31 mouse cellular contexts compared by ENCODE assay signal in genomic region chr14:122455562-122455958, GRCm38 (mm10). TPM values are rescaled to one million over a fixed set of nuclear protein-coding genes. Genes with fewer than 3 reads are reported as not detected.
A peak's percentile ranks its signal among the peaks of the same experiment; 100 is the strongest.
DNase-seq lines count a peak whose midpoint lies in the region; ATAC-seq and TF ChIP-seq lines count a peak whose summit lies in the region.
"Had no signal": no experiment of that assay in that cellular context is flagged by ENCODE, and none has a peak within 500 bp of the region (broad histone marks: within the 10 kb centered on the region; RNA-seq: fewer than 3 reads in every experiment).

No protein-coding gene starts in this region.

- no peak overlapping the region for H3K4me2 ChIP-seq in midbrain, embryonic 16.5 days (ENCODE audit: low read length)
- H3K4me2 ChIP-seq in forebrain, embryonic 13.5 days = no peak overlapping the region
- H3K4me2 ChIP-seq in hindbrain, embryonic 11.5 days (replicated peaks; ENCODE audit: low read depth, low read length) = no peak overlapping the region
- H3K4me2 ChIP-seq in hindbrain, postnatal 0 days (ENCODE audit: low read depth, low read length) = 0 out of 2 replicates have a peak overlapping the region, but pooled peaks have one; percentile 1
- H3K4me2 ChIP-seq: embryonic facial prominence, embryonic 13.5 days; heart, embryonic 15.5 days; limb, embryonic 13.5 days; liver, embryonic 12.5 days; neural tube, embryonic 13.5 days had no signal

- no peak overlapping the region for H3K9ac ChIP-seq in midbrain, embryonic 16.5 days (ENCODE audit: low read depth, low read length)
- no peak overlapping the region for H3K9ac ChIP-seq in forebrain, embryonic 13.5 days
- no peak overlapping the region for H3K9ac ChIP-seq in hindbrain, embryonic 11.5 days (ENCODE audit: low read depth, low read length)
- H3K9ac ChIP-seq in hindbrain, postnatal 0 days (replicated peaks; ENCODE audit: low read length) = no peak overlapping the region
- H3K9ac ChIP-seq: embryonic facial prominence, embryonic 13.5 days; heart, embryonic 15.5 days; limb, embryonic 13.5 days; liver, embryonic 12.5 days; neural tube, embryonic 13.5 days had no signal

- H3K4me3 ChIP-seq in midbrain, embryonic 10.5 days = 0 out of 2 replicates have a peak overlapping the region, but pooled peaks have one; percentile 18
- no peak overlapping the region for H3K4me3 ChIP-seq in midbrain, embryonic 16.5 days (ENCODE audit: low read depth, low read length)
- no peak overlapping the region for H3K4me3 ChIP-seq in forebrain, embryonic 13.5 days
- no peak overlapping the region for H3K4me3 ChIP-seq in hindbrain, embryonic 11.5 days (ENCODE audit: low read depth, low read length)
- H3K4me3 ChIP-seq in hindbrain, postnatal 0 days (ENCODE audit: low read length) = no peak overlapping the region
- H3K4me3 ChIP-seq: embryonic facial prominence, embryonic 13.5 days; erythroblast, embryonic 14.5 days; gastrocnemius, adult 2 months; heart, embryonic 15.5 days; limb, embryonic 13.5 days; liver, embryonic 12.5 days; myocyte; neural tube, embryonic 13.5 days had no signal

- DNase-seq in midbrain, embryonic 10.5 days (ENCODE audit: low spot score) = no peak
- peak; percentile 22 for DNase-seq in hindbrain, embryonic 11.5 days (ENCODE audit: low spot score)
- no peak for DNase-seq in hindbrain, postnatal 0 days (ENCODE audit: low spot score)
- no peak for DNase-seq in heart, adult 18-20 months
- DNase-seq in B cell, adult 2 months = no peak
- DNase-seq: adrenal gland, adult 2 months; gastrocnemius, adult 2 months; heart, postnatal 36 days; kidney, adult 8-10 months; kidney, postnatal 25 days; lung, adult 2 months; lung, postnatal 4 days; retina, postnatal 1 day; right cerebral cortex, postnatal 25 days; spleen, adult 18-20 months had no signal

- peaks cover 71% of the 10 kb centered on the region for H3K4me1 ChIP-seq in midbrain, embryonic 10.5 days
- peaks cover 10% of the 10 kb centered on the region for H3K4me1 ChIP-seq in midbrain, embryonic 16.5 days (ENCODE audit: control insufficient read depth, insufficient read depth, low read length)
- H3K4me1 ChIP-seq in forebrain, embryonic 13.5 days = peaks cover 58% of the 10 kb centered on the region
- peaks cover 10% of the 10 kb centered on the region; the same call in 1 of the 2 replicates for H3K4me1 ChIP-seq in hindbrain, embryonic 11.5 days (replicated peaks; ENCODE audit: control insufficient read depth, insufficient read depth, low read length)
- H3K4me1 ChIP-seq in hindbrain, postnatal 0 days (ENCODE audit: insufficient read depth, low read length) = peaks cover 23% of the 10 kb centered on the region; the same call in 1 of the 2 replicates
- H3K4me1 ChIP-seq: liver, embryonic 12.5 days had no signal

- H3K9me3 ChIP-seq in midbrain, embryonic 10.5 days (replicated peaks) = no peaks in the 10 kb centered on the region
- H3K9me3 ChIP-seq in midbrain, embryonic 16.5 days (replicated peaks; ENCODE audit: control insufficient read depth, low read length, poor library complexity, severe bottlenecking) = no peaks in the 10 kb centered on the region
- no peaks in the 10 kb centered on the region for H3K9me3 ChIP-seq in forebrain, embryonic 13.5 days (replicated peaks)
- H3K9me3 ChIP-seq in hindbrain, embryonic 11.5 days (ENCODE audit: control insufficient read depth, low read length) = no peaks in the 10 kb centered on the region
- no peaks in the 10 kb centered on the region for H3K9me3 ChIP-seq in hindbrain, postnatal 0 days (ENCODE audit: low read length)
- H3K9me3 ChIP-seq: embryonic facial prominence, embryonic 13.5 days; heart, embryonic 15.5 days; limb, embryonic 13.5 days; liver, embryonic 12.5 days; neural tube, embryonic 13.5 days had no signal

- ATAC-seq in midbrain, embryonic 16.5 days = no peak
- ATAC-seq in forebrain, embryonic 13.5 days = no peak
- no peak for ATAC-seq in hindbrain, embryonic 11.5 days (ENCODE audit: low FRiP score)
- ATAC-seq in hindbrain, postnatal 0 days = no peak
- ATAC-seq: liver, embryonic 12.5 days had no signal

- peak overlapping the region; percentile 82 for H3K27ac ChIP-seq in midbrain, embryonic 10.5 days (replicated peaks)
- H3K27ac ChIP-seq in midbrain, embryonic 16.5 days (ENCODE audit: low read length) = no peak overlapping the region
- H3K27ac ChIP-seq in forebrain, embryonic 13.5 days = peak overlapping the region; percentile 90
- H3K27ac ChIP-seq in hindbrain, embryonic 11.5 days (ENCODE audit: low read depth, low read length) = no peak overlapping the region
- H3K27ac ChIP-seq in hindbrain, postnatal 0 days = peak overlapping the region; percentile 83
- H3K27ac ChIP-seq: embryonic facial prominence, embryonic 13.5 days; gastrocnemius, adult 2 months; heart, embryonic 15.5 days; limb, embryonic 13.5 days; liver, embryonic 12.5 days had no signal

- 23% methylated on average over 4 of the region's 4 CpGs for WGBS in midbrain, embryonic 10.5 days
- WGBS in midbrain, embryonic 16.5 days = 27% methylated on average over 4 of the region's 4 CpGs
- 8% methylated on average over 4 of the region's 4 CpGs for WGBS in forebrain, embryonic 13.5 days
- WGBS in hindbrain, embryonic 11.5 days = 39% methylated on average over 4 of the region's 4 CpGs
- 27% methylated on average over 4 of the region's 4 CpGs for WGBS in hindbrain, postnatal 0 days

- H3K36me3 ChIP-seq in midbrain, embryonic 10.5 days = no peaks in the 10 kb centered on the region
- no peaks in the 10 kb centered on the region for H3K36me3 ChIP-seq in midbrain, embryonic 16.5 days (ENCODE audit: control insufficient read depth, insufficient read depth, low read length)
- no peaks in the 10 kb centered on the region for H3K36me3 ChIP-seq in forebrain, embryonic 13.5 days (ENCODE audit: poor library complexity, severe bottlenecking)
- H3K36me3 ChIP-seq in hindbrain, embryonic 11.5 days (ENCODE audit: control insufficient read depth, insufficient read depth, low read length) = no peaks in the 10 kb centered on the region
- no peaks in the 10 kb centered on the region for H3K36me3 ChIP-seq in hindbrain, postnatal 0 days (ENCODE audit: insufficient read depth, low read length)
- H3K36me3 ChIP-seq: embryonic facial prominence, embryonic 13.5 days; heart, embryonic 15.5 days; limb, embryonic 13.5 days; liver, embryonic 12.5 days; neural tube, embryonic 13.5 days had no signal

- H3K27me3 ChIP-seq in midbrain, embryonic 10.5 days (ENCODE audit: low read depth, poor library complexity, severe bottlenecking) = peaks cover 82% of the 10 kb centered on the region
- peaks cover 34% of the 10 kb centered on the region for H3K27me3 ChIP-seq in midbrain, embryonic 16.5 days (ENCODE audit: control insufficient read depth, insufficient read depth, low read depth, low read length)
- H3K27me3 ChIP-seq in forebrain, embryonic 13.5 days = peaks cover 31% of the 10 kb centered on the region
- H3K27me3 ChIP-seq in hindbrain, embryonic 11.5 days (ENCODE audit: control insufficient read depth, insufficient read depth, low read length) = peaks cover 20% of the 10 kb centered on the region
- H3K27me3 ChIP-seq in hindbrain, postnatal 0 days (ENCODE audit: insufficient read depth, low read length) = peaks cover 9% of the 10 kb centered on the region; the same call in 1 of the 2 replicates

- no peak for TF ChIP-seq CTCF in hindbrain, postnatal 0 days (IDR thresholded peaks at IDR 0.05; ENCODE audit: low read depth)

RNA-seq across cellular contexts. Expression of gene Gm5089, which starts 4.6 kb away (rescaled TPM):
- 0.82 and 1.3 TPM in 2 replicates for polyA plus RNA-seq in midbrain, embryonic 10.5 days (2016; fragmentation: Nextera tagmentation; extraction: Ambion mirVana)
- polyA plus RNA-seq in midbrain, embryonic 16.5 days (2015; fragmentation: Nextera tagmentation; extraction: Ambion mirVana) = 0.82 and 1.4 TPM in 2 replicates
- polyA plus RNA-seq in forebrain, embryonic 13.5 days (2015; fragmentation: Nextera tagmentation; extraction: Ambion mirVana) = 1.6 and 2.1 TPM in 2 replicates
- 0.99 and 1.6 TPM in 2 replicates for polyA plus RNA-seq in hindbrain, embryonic 11.5 days (2014; fragmentation: Nextera tagmentation; extraction: Ambion mirVana)
- 1.2 and 3.0 TPM in 2 replicates for total RNA-seq in hindbrain, postnatal 0 days (2014; rRNA removed)
- 0.56 and 0.82 TPM in 2 replicates for polyA plus RNA-seq in hindbrain, postnatal 0 days (2015; fragmentation: Nextera tagmentation; extraction: Ambion mirVana)
- total RNA-seq in heart, adult 18-20 months (2021) = not detected
- total RNA-seq: adrenal gland, adult 2 months; adrenal gland, postnatal 4 days; gastrocnemius, adult 2 months; gastrocnemius, postnatal 4 days; heart, postnatal 36 days; megakaryocyte-erythroid progenitor cell, adult 5-6 weeks; MEL had no signal
- polyA plus RNA-seq: adrenal gland, adult 2 months; C2C12; erythroblast, embryonic 14.5 days; heart, embryonic 15.5 days; intestine, embryonic 14.5 days; liver, embryonic 12.5 days; lung, adult 2 months; myocyte had no signal

RNA-seq across cellular contexts. Expression of gene Zic5, which starts 9.9 kb away (rescaled TPM):
- 13.6 and 15.3 TPM in 2 replicates for polyA plus RNA-seq in midbrain, embryonic 10.5 days (2016; fragmentation: Nextera tagmentation; extraction: Ambion mirVana)
- 9.5 and 29.0 TPM in 2 replicates for polyA plus RNA-seq in midbrain, embryonic 16.5 days (2015; fragmentation: Nextera tagmentation; extraction: Ambion mirVana)
- 17.3 and 19.5 TPM in 2 replicates for polyA plus RNA-seq in forebrain, embryonic 13.5 days (2015; fragmentation: Nextera tagmentation; extraction: Ambion mirVana)
- polyA plus RNA-seq in hindbrain, embryonic 11.5 days (2014; fragmentation: Nextera tagmentation; extraction: Ambion mirVana) = 19.1 and 20.1 TPM in 2 replicates
- total RNA-seq in hindbrain, postnatal 0 days (2014; rRNA removed) = 46.2 and 51.3 TPM in 2 replicates
- 31.0 and 31.1 TPM in 2 replicates for polyA plus RNA-seq in hindbrain, postnatal 0 days (2015; fragmentation: Nextera tagmentation; extraction: Ambion mirVana)
- not detected for total RNA-seq in heart, adult 18-20 months (2021)
- total RNA-seq: adrenal gland, adult 2 months; gastrocnemius, adult 2 months; gastrocnemius, postnatal 4 days; heart, postnatal 36 days; megakaryocyte-erythroid progenitor cell, adult 5-6 weeks had no signal
- polyA plus RNA-seq: intestine, embryonic 14.5 days; liver, embryonic 12.5 days; lung, adult 2 months had no signal

RNA-seq across cellular contexts. Expression of gene Zic2, which starts 19.7 kb away (rescaled TPM):
- 5.7 and 6.4 TPM in 2 replicates for polyA plus RNA-seq in midbrain, embryonic 10.5 days (2016; fragmentation: Nextera tagmentation; extraction: Ambion mirVana)
- polyA plus RNA-seq in midbrain, embryonic 16.5 days (2015; fragmentation: Nextera tagmentation; extraction: Ambion mirVana) = 6.3 and 15.2 TPM in 2 replicates
- 10.1 and 12.0 TPM in 2 replicates for polyA plus RNA-seq in forebrain, embryonic 13.5 days (2015; fragmentation: Nextera tagmentation; extraction: Ambion mirVana)
- polyA plus RNA-seq in hindbrain, embryonic 11.5 days (2014; fragmentation: Nextera tagmentation; extraction: Ambion mirVana) = 9.5 and 11.2 TPM in 2 replicates
- 234 TPM in 2 replicates for total RNA-seq in hindbrain, postnatal 0 days (2014; rRNA removed)
- polyA plus RNA-seq in hindbrain, postnatal 0 days (2015; fragmentation: Nextera tagmentation; extraction: Ambion mirVana) = 35.9 and 40.2 TPM in 2 replicates
- not detected for total RNA-seq in heart, adult 18-20 months (2021)
- total RNA-seq: adrenal gland, adult 2 months; gastrocnemius, adult 2 months; heart, postnatal 36 days; megakaryocyte-erythroid progenitor cell, adult 5-6 weeks; MEL had no signal
- polyA plus RNA-seq: erythroblast, embryonic 14.5 days; heart, embryonic 15.5 days; intestine, embryonic 14.5 days; liver, embryonic 12.5 days; lung, adult 2 months had no signal

RNA-seq across cellular contexts. Expression of gene Gm10837, which starts 34.8 kb away (rescaled TPM):
- polyA plus RNA-seq in midbrain, embryonic 10.5 days (2016; fragmentation: Nextera tagmentation; extraction: Ambion mirVana) = 0.07 and 0.25 TPM in 2 replicates
- polyA plus RNA-seq in midbrain, embryonic 16.5 days (2015; fragmentation: Nextera tagmentation; extraction: Ambion mirVana) = 0.19 and 0.93 TPM in 2 replicates
- 0.48 and 0.56 TPM in 2 replicates for polyA plus RNA-seq in forebrain, embryonic 13.5 days (2015; fragmentation: Nextera tagmentation; extraction: Ambion mirVana)
- polyA plus RNA-seq in hindbrain, embryonic 11.5 days (2014; fragmentation: Nextera tagmentation; extraction: Ambion mirVana) = 0.35 and 0.76 TPM in 2 replicates
- 0.93 and 4.7 TPM in 2 replicates for total RNA-seq in hindbrain, postnatal 0 days (2014; rRNA removed)
- 1.2 and 1.4 TPM in 2 replicates for polyA plus RNA-seq in hindbrain, postnatal 0 days (2015; fragmentation: Nextera tagmentation; extraction: Ambion mirVana)
- total RNA-seq in heart, adult 18-20 months (2021) = not detected
- total RNA-seq: adrenal gland, adult 2 months; adrenal gland, postnatal 4 days; gastrocnemius, adult 2 months; gastrocnemius, postnatal 4 days; heart, postnatal 36 days; megakaryocyte-erythroid progenitor cell, adult 5-6 weeks; MEL had no signal
- polyA plus RNA-seq: adrenal gland, adult 2 months; C2C12; embryonic facial prominence, embryonic 13.5 days; erythroblast, embryonic 14.5 days; frontal cortex, adult 2 months; heart, embryonic 15.5 days; intestine, embryonic 14.5 days; limb, embryonic 13.5 days; liver, embryonic 12.5 days; lung, adult 2 months; myocyte had no signal

Comparison
In these comparisons a context has a peak if more than half of its experiments do, and no peak if none do; other contexts are left out.
1. H3K27ac ChIP-seq: peak in midbrain, embryonic 10.5 days (single experiment), forebrain, embryonic 13.5 days (single experiment) and hindbrain, postnatal 0 days (single experiment); none in midbrain, embryonic 16.5 days (single experiment) and hindbrain, embryonic 11.5 days (single experiment).